In genomic region chr8:109465056-109465455, GRCm38 (mm10) we compare ENCODE assay signal across 11 mouse cellular contexts. TPM values are rescaled to one million over a fixed set of nuclear protein-coding genes. Genes with fewer than 3 reads are reported as not detected.
A peak's percentile ranks its signal among the peaks of the same experiment; 100 is the strongest.
DNase-seq lines count a peak whose midpoint lies in the region; ATAC-seq and TF ChIP-seq lines count a peak whose summit lies in the region.
"Had no signal": no experiment of that assay in that cellular context is flagged by ENCODE, and none has a peak within 500 bp of the region (broad histone marks: within the 10 kb centered on the region; RNA-seq: fewer than 3 reads in every experiment).

No protein-coding gene starts in this region.

- H3K9ac ChIP-seq in lung, embryonic 14.5 days = no peak overlapping the region
- H3K9ac ChIP-seq in forebrain, embryonic 16.5 days (replicated peaks; ENCODE audit: low read depth, low read length) = peak overlapping the region; percentile 5; the same call in 1 of the 2 replicates
- H3K9ac ChIP-seq in limb, embryonic 13.5 days = no peak overlapping the region
- H3K9ac ChIP-seq in neural tube, embryonic 14.5 days (replicated peaks; ENCODE audit: low read depth, low read length) = no peak overlapping the region

- no peaks in the 10 kb centered on the region for H3K36me3 ChIP-seq in lung, embryonic 14.5 days (ENCODE audit: insufficient read depth)
- no peaks in the 10 kb centered on the region for H3K36me3 ChIP-seq in forebrain, embryonic 16.5 days (ENCODE audit: control insufficient read depth, insufficient read depth)
- no peaks in the 10 kb centered on the region for H3K36me3 ChIP-seq in limb, embryonic 13.5 days
- H3K36me3 ChIP-seq in neural tube, embryonic 14.5 days (ENCODE audit: control insufficient read depth, insufficient read depth, low read length) = no peaks in the 10 kb centered on the region

- no peak overlapping the region for H3K27ac ChIP-seq in lung, embryonic 14.5 days (ENCODE audit: low read depth)
- H3K27ac ChIP-seq in forebrain, embryonic 16.5 days (ENCODE audit: low read length) = peak overlapping the region; percentile 91
- peak overlapping the region; percentile 6; the same call in 1 of the 2 replicates for H3K27ac ChIP-seq in limb, embryonic 13.5 days
- H3K27ac ChIP-seq in neural tube, embryonic 14.5 days (ENCODE audit: low read depth, low read length) = peak overlapping the region; percentile 78
- H3K27ac ChIP-seq: kidney, postnatal 0 days had no signal

- H3K4me2 ChIP-seq in lung, embryonic 14.5 days = peak overlapping the region; percentile 61
- peak overlapping the region; percentile 52 for H3K4me2 ChIP-seq in forebrain, embryonic 16.5 days (ENCODE audit: low read length)
- peak overlapping the region; percentile 55 for H3K4me2 ChIP-seq in limb, embryonic 13.5 days (replicated peaks)
- H3K4me2 ChIP-seq in neural tube, embryonic 14.5 days (ENCODE audit: low read depth, low read length) = no peak overlapping the region

- ATAC-seq in lung, embryonic 14.5 days (ENCODE audit: insufficient read depth) = no peak
- no peak; the same call in 1 of the 2 replicates for ATAC-seq in forebrain, embryonic 16.5 days
- no peak; the same call in 1 of the 2 replicates for ATAC-seq in limb, embryonic 13.5 days (ENCODE audit: low FRiP score, low read depth)
- no peak for ATAC-seq in neural tube, embryonic 14.5 days (ENCODE audit: low read depth)
- no peak for ATAC-seq in megakaryocyte progenitor cell, adult 5-6 weeks (replicated peaks; ENCODE audit: poor library complexity)

- H3K27me3 ChIP-seq in lung, embryonic 14.5 days (ENCODE audit: insufficient read depth, low read length) = no peaks in the 10 kb centered on the region
- no peaks in the 10 kb centered on the region for H3K27me3 ChIP-seq in forebrain, embryonic 16.5 days (replicated peaks; ENCODE audit: control insufficient read depth, insufficient read depth, low read length)
- H3K27me3 ChIP-seq in limb, embryonic 13.5 days = peaks cover 7% of the 10 kb centered on the region; the same call in 1 of the 2 replicates
- H3K27me3 ChIP-seq in neural tube, embryonic 14.5 days (ENCODE audit: control insufficient read depth, insufficient read depth, low read length) = no peaks in the 10 kb centered on the region

- 60% methylated on average over 3 of the region's 3 CpGs for WGBS in lung, embryonic 14.5 days
- WGBS in forebrain, embryonic 16.5 days = 50% methylated on average over 3 of the region's 3 CpGs
- 15% methylated on average over 3 of the region's 3 CpGs for WGBS in limb, embryonic 13.5 days
- WGBS in neural tube, embryonic 14.5 days = 63% methylated on average over 3 of the region's 3 CpGs

- TF ChIP-seq CTCF in lung, embryonic 14.5 days (IDR thresholded peaks at IDR 0.05; ENCODE audit: low read depth) = no peak

- no peak for DNase-seq in lung, embryonic 14.5 days
- no peak for DNase-seq in lung, adult 18-20 months
- no peak for DNase-seq in gastrocnemius, postnatal 10 days
- DNase-seq: cerebellum, adult 11-12 months had no signal

- peaks cover 15% of the 10 kb centered on the region for H3K4me1 ChIP-seq in lung, embryonic 14.5 days (ENCODE audit: insufficient read depth)
- H3K4me1 ChIP-seq in forebrain, embryonic 16.5 days (replicated peaks; ENCODE audit: control insufficient read depth, insufficient read depth, low read length) = peaks cover 51% of the 10 kb centered on the region
- H3K4me1 ChIP-seq in limb, embryonic 13.5 days = peaks cover 51% of the 10 kb centered on the region
- H3K4me1 ChIP-seq in neural tube, embryonic 14.5 days (ENCODE audit: control insufficient read depth, insufficient read depth, low read length) = peaks cover 44% of the 10 kb centered on the region

- H3K9me3 ChIP-seq in lung, embryonic 14.5 days (ENCODE audit: low read depth, low read length) = no peaks in the 10 kb centered on the region
- no peaks in the 10 kb centered on the region for H3K9me3 ChIP-seq in forebrain, embryonic 16.5 days (ENCODE audit: control insufficient read depth, low read length)
- no peaks in the 10 kb centered on the region for H3K9me3 ChIP-seq in limb, embryonic 13.5 days
- no peaks in the 10 kb centered on the region for H3K9me3 ChIP-seq in neural tube, embryonic 14.5 days (ENCODE audit: control insufficient read depth, low read length)

- H3K4me3 ChIP-seq in lung, embryonic 14.5 days (ENCODE audit: low read depth, low read length) = no peak overlapping the region
- no peak overlapping the region for H3K4me3 ChIP-seq in forebrain, embryonic 16.5 days (replicated peaks; ENCODE audit: low read length)
- no peak overlapping the region for H3K4me3 ChIP-seq in limb, embryonic 13.5 days
- H3K4me3 ChIP-seq in neural tube, embryonic 14.5 days (ENCODE audit: low read depth, low read length) = no peak overlapping the region

RNA-seq across cellular contexts. Expression of gene Pmfbp1, which starts 28.8 kb away (rescaled TPM):
- polyA plus RNA-seq in lung, embryonic 14.5 days (2014; fragmentation: Nextera tagmentation; extraction: Ambion mirVana) = 0.07 and 0.08 TPM in 2 replicates
- polyA plus RNA-seq in forebrain, embryonic 16.5 days (2015; fragmentation: Nextera tagmentation; extraction: Ambion mirVana) = 0.06 and 0.18 TPM in 2 replicates
- 0.23 and 0.29 TPM in 2 replicates for polyA plus RNA-seq in limb, embryonic 13.5 days (2015; fragmentation: Nextera tagmentation; extraction: Ambion mirVana)
- polyA plus RNA-seq in neural tube, embryonic 14.5 days (2014; fragmentation: Nextera tagmentation; extraction: Ambion mirVana) = 2.2 and 2.8 TPM in 2 replicates
- total RNA-seq in gastrocnemius, postnatal 10 days (2021) = not detected
- total RNA-seq in megakaryocyte progenitor cell, adult 5-6 weeks (2015) = not detected in 2 replicates
- total RNA-seq in megakaryocyte progenitor cell, adult 5-6 weeks (2017) = not detected in 2 replicates
- total RNA-seq: heart, postnatal 10 days had no signal
- polyA plus RNA-seq: liver, embryonic 16.5 days had no signal
